Mouse (Mus musculus): Measurements from ENCODE around the gene Tmprss7. TPM values are rescaled to one million over a fixed set of nuclear protein-coding genes. Genes with fewer than 3 reads are reported as not detected.

The Tmprss7 gene
- 0.05 and 0.17 TPM in 2 replicates for polyA plus RNA-seq (2012; rRNA removed; ENCODE audit: low replicate concordance)

GRCm38 (mm10) chr16:45693558-45693957 is at the start of gene Tmprss7:
Gene Tmprss7 (minus strand): TSS chr16:45693658.

DNA sequence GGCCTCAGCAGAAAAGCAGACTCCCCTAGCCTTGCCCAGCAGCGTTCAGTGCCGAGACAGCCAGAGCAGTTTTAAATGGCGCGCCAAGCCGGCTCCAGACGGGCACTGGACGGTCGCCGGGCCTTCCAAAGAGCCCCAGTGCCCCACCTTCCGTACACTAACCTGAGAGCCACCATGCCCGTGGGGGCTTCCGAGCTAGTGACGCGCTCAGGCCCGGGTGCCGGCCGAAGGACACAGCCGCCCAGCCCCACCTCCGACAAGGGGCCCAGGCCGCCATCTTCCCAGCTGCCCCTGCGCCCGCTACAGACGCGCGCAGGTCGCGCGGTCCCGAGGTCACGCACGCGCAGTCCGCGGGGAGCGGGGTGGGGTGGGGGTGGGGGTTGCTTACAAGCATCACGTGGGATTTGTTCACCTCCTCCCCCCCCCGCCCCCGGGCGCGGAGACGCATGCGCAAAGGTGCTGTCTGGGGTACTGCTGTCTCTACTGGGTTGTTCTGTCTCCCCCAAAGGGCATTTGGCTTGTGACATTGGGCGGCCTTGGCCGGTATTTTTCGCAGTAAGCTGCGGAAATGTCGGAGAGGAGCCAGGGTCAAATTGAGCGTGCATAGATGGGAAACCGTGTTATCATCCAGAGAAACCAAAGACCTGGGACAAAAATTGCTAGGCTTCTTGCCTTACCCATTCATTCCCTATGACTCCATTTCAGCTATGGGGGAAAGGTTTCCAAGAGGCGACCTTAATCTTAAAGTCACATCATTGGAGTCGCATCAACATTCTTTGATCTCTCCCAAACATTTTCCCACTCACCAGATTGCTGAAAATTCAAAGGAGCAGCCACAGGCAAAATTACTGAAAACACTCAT is 49.4 kb upstream of the Tmprss7 start, which contains the start of gene Abhd10:
Abhd10 (minus strand) TSS at position 341 of the 862 bp plus-strand sequence.

DNA sequence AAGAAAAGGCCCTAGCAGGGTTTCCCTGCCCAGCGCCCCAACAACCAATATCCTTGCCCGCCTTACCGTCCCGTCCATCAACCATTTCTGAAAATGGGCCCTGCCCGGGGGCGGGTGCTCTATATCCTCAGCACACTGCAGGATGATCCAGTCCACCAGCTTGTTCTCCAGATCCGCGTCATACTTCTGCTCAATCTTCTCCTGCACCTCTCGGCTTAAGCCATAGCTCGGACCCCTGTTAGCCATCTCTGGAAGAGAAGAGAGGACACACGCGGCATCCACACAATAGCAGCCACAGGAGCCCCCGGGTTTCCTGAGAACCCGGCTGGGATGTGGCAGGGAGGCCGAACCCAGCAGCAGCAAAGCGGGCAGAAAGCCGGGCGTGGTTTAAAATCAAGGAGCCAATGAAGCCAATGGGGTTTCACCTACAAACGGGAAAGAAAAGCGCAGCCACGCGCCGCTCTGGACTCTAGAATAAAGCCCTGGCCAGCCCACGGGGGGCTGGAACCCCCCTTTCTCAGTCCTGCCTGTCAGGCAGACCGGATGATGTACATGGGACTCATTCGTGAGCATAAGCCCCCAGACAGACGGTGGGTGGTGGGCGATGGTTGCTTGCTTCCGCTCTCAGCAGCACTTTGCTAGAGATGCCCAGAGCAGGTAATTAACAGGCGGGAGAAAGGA is 30.7 kb upstream of the Tmprss7 start, which contains the start of gene Tagln3:
Tagln3 (minus strand) TSS at position 548 of the 681 bp plus-strand sequence.

DNA sequence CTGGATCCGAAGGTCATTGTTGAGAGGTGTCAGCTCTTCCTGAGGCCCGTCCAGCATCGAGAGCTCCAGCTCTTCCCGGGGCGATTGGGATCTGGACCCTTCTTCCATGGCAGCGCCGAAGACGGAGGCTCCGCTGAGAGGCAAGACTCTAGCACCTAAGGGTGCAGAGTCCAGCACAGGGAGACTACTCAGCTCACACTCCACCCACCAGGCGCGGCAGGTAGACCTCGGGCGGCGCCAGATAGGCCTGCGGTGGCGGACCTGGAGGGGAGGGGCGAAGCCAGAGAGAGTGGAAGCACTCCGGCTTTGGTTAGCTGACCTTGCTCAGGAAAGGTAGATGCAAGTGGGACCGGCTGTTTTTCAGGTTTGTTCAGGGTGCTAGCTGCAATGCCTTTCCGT is 39.5 kb downstream of the Tmprss7 start, which contains the start of gene BC016579:
BC016579 (minus strand) TSS at position 135 of the 399 bp plus-strand sequence.

DNA sequence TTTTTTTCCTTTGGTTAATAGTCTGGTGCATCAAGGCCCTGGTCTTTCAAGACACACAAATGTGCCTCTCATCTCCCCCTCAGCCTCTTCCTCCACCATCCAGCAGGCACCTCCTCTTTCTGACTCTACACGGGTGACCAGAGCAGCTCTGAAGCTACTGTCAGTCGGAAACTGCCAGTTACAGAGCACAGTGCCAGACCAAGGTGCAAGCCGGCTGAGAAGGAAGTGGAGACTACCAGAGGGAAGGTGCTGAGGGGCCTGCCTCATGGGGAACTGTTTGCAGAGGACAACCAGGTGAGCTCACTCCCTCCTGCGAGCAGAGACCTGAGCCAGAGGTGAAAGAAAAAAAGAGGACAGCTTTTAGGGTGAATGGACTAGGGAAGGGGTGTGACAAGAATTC is 83.2 kb downstream of the Tmprss7 start, which contains the start of gene Gcsam:
Gcsam (plus strand) TSS at position 114 of the 400 bp plus-strand sequence.

Other genes starting within 250 kb of the Tmprss7 start
- gene Gm609, start 200.7 kb downstream of the Tmprss7 start, polyA plus RNA-seq (2012; rRNA removed; ENCODE audit: low replicate concordance), result 0.46 and 0.88 TPM in 2 replicates
- 0.39 and 1.3 TPM in 2 replicates for gene Gm17783, start 161.6 kb downstream of the Tmprss7 start, polyA plus RNA-seq (2012; rRNA removed; ENCODE audit: low replicate concordance)
- gene Slc9c1, start 158.3 kb downstream of the Tmprss7 start, polyA plus RNA-seq (2012; rRNA removed; ENCODE audit: low replicate concordance), result not detected in 2 replicates
- gene Gcsam, start 83.3 kb downstream of the Tmprss7 start, polyA plus RNA-seq (2012; rRNA removed; ENCODE audit: low replicate concordance), result 0.08 TPM in 1 of 2 replicates, not detected in the other
- 0.82 and 1.8 TPM in 2 replicates for gene BC016579, start 39.6 kb downstream of the Tmprss7 start, polyA plus RNA-seq (2012; rRNA removed; ENCODE audit: low replicate concordance)
- gene Tagln3, start 30.9 kb upstream of the Tmprss7 start, polyA plus RNA-seq (2012; rRNA removed; ENCODE audit: low replicate concordance), result 0.55 and 0.58 TPM in 2 replicates
- gene Abhd10, start 49.3 kb upstream of the Tmprss7 start, polyA plus RNA-seq (2012; rRNA removed; ENCODE audit: low replicate concordance), result 2.0 TPM in 2 replicates